Comparison of ENCODE assay signal across 11 mouse cellular contexts in genomic region chr19:34151909-34152308, GRCm38 (mm10). TPM values are rescaled to one million over a fixed set of nuclear protein-coding genes. Genes with fewer than 3 reads are reported as not detected.
A peak's percentile ranks its signal among the peaks of the same experiment; 100 is the strongest.
DNase-seq lines count a peak whose midpoint lies in the region; ATAC-seq and TF ChIP-seq lines count a peak whose summit lies in the region.
"Had no signal": no experiment of that assay in that cellular context is flagged by ENCODE, and none has a peak within 500 bp of the region (broad histone marks: within the 10 kb centered on the region; RNA-seq: fewer than 3 reads in every experiment).

No protein-coding gene starts in this region.

- DNase-seq in intestine, embryonic 14.5 days (ENCODE audit: low spot score) = peak; percentile 50
- DNase-seq in thymus, adult 2 months = peak; percentile 60
- DNase-seq in thymus, postnatal 4 days = no peak
- peak; percentile 23 for DNase-seq in embryo, embryonic 11 days
- no peak for DNase-seq in testis, postnatal 10 days (ENCODE audit: low spot score)

- 88% methylated on average over 1 of the region's 1 CpGs for WGBS in intestine, embryonic 14.5 days
- 90% methylated on average over 1 of the region's 1 CpGs for whole genome bisulfite sequencing in intestine, embryonic 16.5 days
- 79% methylated on average over 1 of the region's 1 CpGs for WGBS in thymus, adult 2 months
- WGBS in hindbrain, embryonic 12.5 days = 84% methylated on average over 1 of the region's 1 CpGs

- TF ChIP-seq CTCF in thymus, adult 2 months (IDR thresholded peaks at IDR 0.05; ENCODE audit: borderline replicate concordance, control insufficient read depth, extremely low read depth, insufficient read depth, low read length, poor library complexity) = no peak

- no peak for TF ChIP-seq POLR2A in thymus, adult 2 months (IDR thresholded peaks at IDR 0.05; ENCODE audit: control insufficient read depth, extremely low read depth, insufficient read depth, low read length, poor library complexity)

- H3K4me1 ChIP-seq in intestine, embryonic 14.5 days (replicated peaks; ENCODE audit: control insufficient read depth, insufficient read depth, low read length) = no peaks in the 10 kb centered on the region
- H3K4me1 ChIP-seq in intestine, embryonic 16.5 days (ENCODE audit: control insufficient read depth, insufficient read depth, low read length) = no peaks in the 10 kb centered on the region
- H3K4me1 ChIP-seq in thymus, adult 2 months (replicated peaks; ENCODE audit: control insufficient read depth, insufficient read depth, low read length) = peaks cover 6% of the 10 kb centered on the region
- H3K4me1 ChIP-seq in hindbrain, embryonic 12.5 days = no peaks in the 10 kb centered on the region

- no peak overlapping the region for H3K4me2 ChIP-seq in intestine, embryonic 14.5 days (ENCODE audit: low read length)
- H3K4me2 ChIP-seq in intestine, embryonic 16.5 days (ENCODE audit: low read depth, low read length) = no peak overlapping the region
- no peak overlapping the region for H3K4me2 ChIP-seq in hindbrain, embryonic 12.5 days (replicated peaks)

- no peak overlapping the region for H3K27ac ChIP-seq in intestine, embryonic 14.5 days (ENCODE audit: low read depth)
- no peak overlapping the region for H3K27ac ChIP-seq in intestine, embryonic 16.5 days (ENCODE audit: low read length)
- H3K27ac ChIP-seq in thymus, adult 2 months (ENCODE audit: control insufficient read depth, insufficient read depth, low read length) = no peak overlapping the region
- no peak overlapping the region for H3K27ac ChIP-seq in hindbrain, embryonic 12.5 days

- H3K36me3 ChIP-seq in intestine, embryonic 14.5 days (ENCODE audit: control insufficient read depth, insufficient read depth, low read length) = no peaks in the 10 kb centered on the region
- no peaks in the 10 kb centered on the region for H3K36me3 ChIP-seq in intestine, embryonic 16.5 days (ENCODE audit: control insufficient read depth, insufficient read depth, low read length)
- no peaks in the 10 kb centered on the region for H3K36me3 ChIP-seq in thymus, adult 2 months (ENCODE audit: control insufficient read depth, insufficient read depth, low read length)
- no peaks in the 10 kb centered on the region for H3K36me3 ChIP-seq in hindbrain, embryonic 12.5 days

- no peaks in the 10 kb centered on the region for H3K27me3 ChIP-seq in intestine, embryonic 14.5 days (replicated peaks; ENCODE audit: control insufficient read depth, insufficient read depth, low read length)
- H3K27me3 ChIP-seq in intestine, embryonic 16.5 days (replicated peaks; ENCODE audit: control insufficient read depth, insufficient read depth, low read length) = no peaks in the 10 kb centered on the region
- H3K27me3 ChIP-seq in thymus, adult 2 months (ENCODE audit: control insufficient read depth, insufficient read depth, low read length) = no peaks in the 10 kb centered on the region
- no peaks in the 10 kb centered on the region for H3K27me3 ChIP-seq in hindbrain, embryonic 12.5 days

- no peak overlapping the region for H3K9ac ChIP-seq in intestine, embryonic 14.5 days (ENCODE audit: low read length)
- no peak overlapping the region for H3K9ac ChIP-seq in intestine, embryonic 16.5 days (ENCODE audit: low read depth, low read length)
- no peak overlapping the region for H3K9ac ChIP-seq in hindbrain, embryonic 12.5 days

- no peaks in the 10 kb centered on the region for H3K9me3 ChIP-seq in intestine, embryonic 14.5 days (ENCODE audit: control insufficient read depth, low read length)
- H3K9me3 ChIP-seq in intestine, embryonic 16.5 days (ENCODE audit: control insufficient read depth, low read length) = no peaks in the 10 kb centered on the region
- no peaks in the 10 kb centered on the region for H3K9me3 ChIP-seq in hindbrain, embryonic 12.5 days (replicated peaks)

- no peak for ATAC-seq in intestine, embryonic 14.5 days (replicated peaks; ENCODE audit: low FRiP score, low TSS enrichment, low read depth)
- ATAC-seq in intestine, embryonic 16.5 days = no peak
- ATAC-seq in megakaryocyte-erythroid progenitor cell, adult 5-6 weeks (replicated peaks; ENCODE audit: low FRiP score, low TSS enrichment, poor library complexity, severe bottlenecking) = no peak
- no peak for ATAC-seq in hindbrain, embryonic 12.5 days (ENCODE audit: low FRiP score)

- H3K4me3 ChIP-seq in intestine, embryonic 14.5 days (ENCODE audit: low read depth, low read length) = no peak overlapping the region
- no peak overlapping the region for H3K4me3 ChIP-seq in intestine, embryonic 16.5 days (ENCODE audit: low read length)
- H3K4me3 ChIP-seq in thymus, adult 2 months (ENCODE audit: control insufficient read depth, insufficient read depth, low read length) = no peak overlapping the region
- no peak overlapping the region for H3K4me3 ChIP-seq in hindbrain, embryonic 12.5 days

RNA-seq across cellular contexts. Expression of gene Ankrd22, which starts 13.9 kb away (rescaled TPM):
- 0.94 and 1.6 TPM in 2 replicates for polyA plus RNA-seq in intestine, embryonic 14.5 days (2014; fragmentation: Nextera tagmentation; extraction: Ambion mirVana)
- 2.6 TPM in 2 replicates for polyA plus RNA-seq in intestine, embryonic 16.5 days (2015; fragmentation: Nextera tagmentation; extraction: Ambion mirVana)
- polyA plus RNA-seq in thymus, adult 2 months (2012; rRNA removed) = 0.62 and 0.73 TPM in 2 replicates
- not detected in 2 replicates for total RNA-seq in megakaryocyte-erythroid progenitor cell, adult 5-6 weeks (2014; fragmentation: Nextera tagmentation)
- not detected in 2 replicates for total RNA-seq in megakaryocyte-erythroid progenitor cell, adult 5-6 weeks (2017)
- not detected in 2 replicates for polyA plus RNA-seq in hindbrain, embryonic 12.5 days (2016; fragmentation: Nextera tagmentation; extraction: Ambion mirVana)
- total RNA-seq: gastrocnemius, postnatal 4 days had no signal

RNA-seq across cellular contexts. Expression of gene Stambpl1, which starts 40.1 kb away (rescaled TPM):
- 14.6 and 17.0 TPM in 2 replicates for polyA plus RNA-seq in intestine, embryonic 14.5 days (2014; fragmentation: Nextera tagmentation; extraction: Ambion mirVana)
- polyA plus RNA-seq in intestine, embryonic 16.5 days (2015; fragmentation: Nextera tagmentation; extraction: Ambion mirVana) = 22.9 and 24.3 TPM in 2 replicates
- polyA plus RNA-seq in thymus, adult 2 months (2012; rRNA removed) = 33.0 and 34.0 TPM in 2 replicates
- total RNA-seq in megakaryocyte-erythroid progenitor cell, adult 5-6 weeks (2014; fragmentation: Nextera tagmentation) = 4.5 and 15.8 TPM in 2 replicates
- 4.0 and 5.8 TPM in 2 replicates for total RNA-seq in megakaryocyte-erythroid progenitor cell, adult 5-6 weeks (2017)
- polyA plus RNA-seq in hindbrain, embryonic 12.5 days (2016; fragmentation: Nextera tagmentation; extraction: Ambion mirVana) = 4.0 and 4.9 TPM in 2 replicates

RNA-seq across cellular contexts. Expression of gene Lipm, which starts 51.2 kb away (rescaled TPM):
- not detected in 2 replicates for polyA plus RNA-seq in intestine, embryonic 14.5 days (2014; fragmentation: Nextera tagmentation; extraction: Ambion mirVana)
- polyA plus RNA-seq in intestine, embryonic 16.5 days (2015; fragmentation: Nextera tagmentation; extraction: Ambion mirVana) = not detected in 2 replicates
- 0.23 and 0.32 TPM in 2 replicates for polyA plus RNA-seq in thymus, adult 2 months (2012; rRNA removed)
- total RNA-seq in megakaryocyte-erythroid progenitor cell, adult 5-6 weeks (2014; fragmentation: Nextera tagmentation) = not detected in 2 replicates
- total RNA-seq in megakaryocyte-erythroid progenitor cell, adult 5-6 weeks (2017) = not detected in 2 replicates
- not detected in 2 replicates for polyA plus RNA-seq in hindbrain, embryonic 12.5 days (2016; fragmentation: Nextera tagmentation; extraction: Ambion mirVana)
- total RNA-seq: gastrocnemius, postnatal 4 days had no signal
- polyA plus RNA-seq: liver, embryonic 16.5 days; stomach, embryonic 14.5 days had no signal

Comparison
In these comparisons a context has a peak if more than half of its experiments do, and no peak if none do; other contexts are left out.
1. DNase-seq: peak in intestine, embryonic 14.5 days (single experiment), thymus, adult 2 months (single experiment) and embryo, embryonic 11 days (single experiment); none in thymus, postnatal 4 days (single experiment) and testis, postnatal 10 days (single experiment).